Mouse (Mus musculus): ENCODE measurements at regions not wholly inside any gene's neighbourhood (a gene's known extent, or its start where the extent isn't known, plus 50 kb on each side); places are given as distances from the start of the nearest gene placed in this dataset.

DNA sequence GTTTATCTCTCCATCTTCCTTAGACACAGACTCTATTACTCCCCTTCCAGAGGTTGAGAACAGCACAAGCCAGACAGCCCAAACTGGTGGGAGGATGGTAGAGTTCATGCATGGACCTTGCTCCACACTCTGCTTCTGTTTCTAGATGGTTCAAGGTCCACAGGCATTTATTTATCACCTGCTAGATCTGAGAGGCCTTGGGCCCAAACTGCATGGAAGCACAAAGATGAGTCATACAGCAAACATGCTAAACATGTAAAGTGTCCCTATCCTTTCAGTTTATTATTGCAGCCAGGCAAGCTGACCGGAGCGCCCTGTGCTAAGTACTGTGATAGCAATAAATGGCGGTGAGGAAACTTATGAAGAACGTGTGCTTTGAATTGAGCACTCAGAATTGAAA, 98.4 kb downstream of the Cmpk2 start:
- Histone ChIP-seq H3K4me1 (ENCODE audit: control insufficient read depth in 2 of 2, insufficient read depth in 2 of 2, low read length in 2 of 2) (peaks cover 0 to 4% of the 10 kb centered on the region in 2 experiments; a peak in 1 of 4 replicates), H3K27ac (replicated peaks in 1 of 2; ENCODE audit: control insufficient read depth in 1 of 2, insufficient read depth in 1 of 2, low read depth in 2 of 2, low read length in 2 of 2) (no peak overlapping the region), H3K4me2 (ENCODE audit: low read length) (no peak overlapping the region), H3K27me3 (ENCODE audit: control insufficient read depth, insufficient read depth, low read length) (no peaks in the 10 kb centered on the region), H3K9ac (ENCODE audit: low read length) (no peak overlapping the region), H3K36me3 (ENCODE audit: control insufficient read depth, insufficient read depth, low read length) (no peaks in the 10 kb centered on the region), H3K4me3 (ENCODE audit: control insufficient read depth in 1 of 2, insufficient read depth in 1 of 2, low read depth in 1 of 2, low read length in 2 of 2) (no peak overlapping the region), H3K9me3 (ENCODE audit: control insufficient read depth, low read length) (no peaks in the 10 kb centered on the region)
- WGBS, result 49% methylated on average over 4 of the region's 4 CpGs
- no peak for ATAC-seq (ENCODE audit: insufficient number of reproducible peaks, insufficient read depth, low FRiP score, low read depth)

DNA sequence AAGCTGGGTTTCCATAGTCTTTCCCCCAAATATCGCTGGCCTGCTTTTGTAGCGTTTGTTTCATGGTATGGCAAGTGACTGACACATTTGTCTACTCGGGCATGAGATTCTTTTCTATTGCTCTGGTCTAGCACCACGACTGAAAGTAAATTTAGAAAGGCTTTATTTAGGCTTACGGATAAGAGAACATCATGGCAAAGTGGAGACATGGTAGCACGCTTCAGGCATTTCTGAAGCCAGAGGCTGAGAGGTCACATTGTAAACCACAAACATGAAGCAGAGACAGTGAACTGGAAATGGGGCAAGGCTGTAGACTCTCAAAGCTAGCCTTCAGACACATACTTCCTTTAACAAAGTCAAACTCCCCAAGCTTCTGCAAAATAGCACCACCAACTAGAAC, 93.9 kb downstream of the Cmpk2 start:
- no peak overlapping the region for H3K9ac ChIP-seq (ENCODE audit: low read length)
- peak overlapping the region in 1 of 2 experiments; percentile 37; a peak in 2 of 4 replicates for H3K27ac ChIP-seq (replicated peaks in 1 of 2; ENCODE audit: control insufficient read depth in 1 of 2, insufficient read depth in 1 of 2, low read depth in 2 of 2, low read length in 2 of 2)
- H3K4me1 ChIP-seq (ENCODE audit: control insufficient read depth in 2 of 2, insufficient read depth in 2 of 2, low read length in 2 of 2), result peaks cover 0 to 7% of the 10 kb centered on the region in 2 experiments; a peak in 2 of 4 replicates
- no peak overlapping the region for H3K4me3 ChIP-seq (ENCODE audit: control insufficient read depth in 1 of 2, insufficient read depth in 1 of 2, low read depth in 1 of 2, low read length in 2 of 2)
- H3K36me3 ChIP-seq (ENCODE audit: control insufficient read depth, insufficient read depth, low read length), result no peaks in the 10 kb centered on the region
- 42% methylated on average over 6 of the region's 6 CpGs for WGBS
- H3K9me3 ChIP-seq (ENCODE audit: control insufficient read depth, low read length), result no peaks in the 10 kb centered on the region
- ATAC-seq (ENCODE audit: insufficient number of reproducible peaks, insufficient read depth, low FRiP score, low read depth), result no peak
- no peak overlapping the region for H3K4me2 ChIP-seq (ENCODE audit: low read length)
- H3K27me3 ChIP-seq (ENCODE audit: control insufficient read depth, insufficient read depth, low read length), result no peaks in the 10 kb centered on the region

DNA sequence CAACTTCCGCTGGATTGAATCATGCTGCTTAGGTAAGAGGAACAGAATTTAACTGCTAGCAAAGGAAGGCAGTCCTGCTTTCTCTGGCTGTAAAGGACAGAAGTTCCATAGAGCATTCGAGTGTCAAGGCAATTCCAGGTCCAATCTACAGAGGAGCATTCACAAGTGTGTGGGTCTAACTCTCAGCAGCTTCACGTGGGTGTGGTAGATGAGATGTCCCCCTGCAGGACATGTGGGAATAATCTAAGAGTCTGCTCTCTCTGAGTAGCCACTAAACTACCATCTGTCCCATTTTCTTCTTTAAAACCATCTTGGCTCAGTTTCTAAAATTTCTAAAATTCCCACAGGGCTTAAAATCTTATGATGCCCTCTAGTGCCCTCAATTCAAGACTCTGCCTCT, 90.6 kb downstream of the Cmpk2 start:
- no peak overlapping the region for H3K27ac ChIP-seq (replicated peaks in 1 of 2; ENCODE audit: control insufficient read depth in 1 of 2, insufficient read depth in 1 of 2, low read depth in 2 of 2, low read length in 2 of 2)
- ATAC-seq (ENCODE audit: insufficient number of reproducible peaks, insufficient read depth, low FRiP score, low read depth), result no peak
- H3K36me3 ChIP-seq (ENCODE audit: control insufficient read depth, insufficient read depth, low read length), result no peaks in the 10 kb centered on the region
- no peak overlapping the region for H3K9ac ChIP-seq (ENCODE audit: low read length)
- no peak overlapping the region for H3K4me3 ChIP-seq (ENCODE audit: control insufficient read depth in 1 of 2, insufficient read depth in 1 of 2, low read depth in 1 of 2, low read length in 2 of 2)
- no peak overlapping the region for H3K4me2 ChIP-seq (ENCODE audit: low read length)
- H3K9me3 ChIP-seq (ENCODE audit: control insufficient read depth, low read length), result no peaks in the 10 kb centered on the region
- 75% methylated on average over 3 of the region's 3 CpGs for WGBS
- peaks cover 2 to 7% of the 10 kb centered on the region in 2 experiments; a peak in 2 of 4 replicates for H3K4me1 ChIP-seq (ENCODE audit: control insufficient read depth in 2 of 2, insufficient read depth in 2 of 2, low read length in 2 of 2)
- H3K27me3 ChIP-seq (ENCODE audit: control insufficient read depth, insufficient read depth, low read length), result no peaks in the 10 kb centered on the region

DNA sequence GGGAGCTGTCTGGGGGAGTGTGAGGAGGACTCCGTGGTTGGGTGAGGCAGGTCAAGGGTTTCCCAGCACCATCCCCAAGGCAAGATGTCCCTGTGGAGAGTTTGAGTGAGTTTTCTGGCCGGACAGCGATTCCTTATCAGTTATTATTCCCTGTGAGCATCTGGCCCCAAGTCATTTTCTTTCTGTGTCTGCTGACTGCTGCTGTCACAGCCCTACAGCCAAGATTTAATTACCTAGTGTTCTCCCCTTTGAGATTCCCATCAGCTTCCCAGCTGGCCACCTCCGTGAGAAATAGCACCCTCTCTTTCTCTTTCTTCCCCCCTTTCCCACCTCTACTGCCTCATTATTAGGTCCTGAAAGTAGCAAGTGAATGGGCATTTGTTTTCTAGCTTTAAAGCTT, 88.4 kb downstream of the Cmpk2 start:
- Histone ChIP-seq H3K27me3 (ENCODE audit: control insufficient read depth, insufficient read depth, low read length) (no peaks in the 10 kb centered on the region), H3K9me3 (ENCODE audit: control insufficient read depth, low read length) (no peaks in the 10 kb centered on the region), H3K4me2 (ENCODE audit: low read length) (no peak overlapping the region), H3K4me1 (ENCODE audit: control insufficient read depth in 2 of 2, insufficient read depth in 2 of 2, low read length in 2 of 2) (peaks cover 2 to 5% of the 10 kb centered on the region in 2 experiments; a peak in 1 of 4 replicates), H3K9ac (ENCODE audit: low read length) (no peak overlapping the region), H3K4me3 (ENCODE audit: control insufficient read depth in 1 of 2, insufficient read depth in 1 of 2, low read depth in 1 of 2, low read length in 2 of 2) (no peak overlapping the region), H3K27ac (replicated peaks in 1 of 2; ENCODE audit: control insufficient read depth in 1 of 2, insufficient read depth in 1 of 2, low read depth in 2 of 2, low read length in 2 of 2) (no peak overlapping the region), H3K36me3 (ENCODE audit: control insufficient read depth, insufficient read depth, low read length) (no peaks in the 10 kb centered on the region)
- no peak for ATAC-seq (ENCODE audit: insufficient number of reproducible peaks, insufficient read depth, low FRiP score, low read depth)
- WGBS, result 4% methylated on average over 4 of the region's 4 CpGs

DNA sequence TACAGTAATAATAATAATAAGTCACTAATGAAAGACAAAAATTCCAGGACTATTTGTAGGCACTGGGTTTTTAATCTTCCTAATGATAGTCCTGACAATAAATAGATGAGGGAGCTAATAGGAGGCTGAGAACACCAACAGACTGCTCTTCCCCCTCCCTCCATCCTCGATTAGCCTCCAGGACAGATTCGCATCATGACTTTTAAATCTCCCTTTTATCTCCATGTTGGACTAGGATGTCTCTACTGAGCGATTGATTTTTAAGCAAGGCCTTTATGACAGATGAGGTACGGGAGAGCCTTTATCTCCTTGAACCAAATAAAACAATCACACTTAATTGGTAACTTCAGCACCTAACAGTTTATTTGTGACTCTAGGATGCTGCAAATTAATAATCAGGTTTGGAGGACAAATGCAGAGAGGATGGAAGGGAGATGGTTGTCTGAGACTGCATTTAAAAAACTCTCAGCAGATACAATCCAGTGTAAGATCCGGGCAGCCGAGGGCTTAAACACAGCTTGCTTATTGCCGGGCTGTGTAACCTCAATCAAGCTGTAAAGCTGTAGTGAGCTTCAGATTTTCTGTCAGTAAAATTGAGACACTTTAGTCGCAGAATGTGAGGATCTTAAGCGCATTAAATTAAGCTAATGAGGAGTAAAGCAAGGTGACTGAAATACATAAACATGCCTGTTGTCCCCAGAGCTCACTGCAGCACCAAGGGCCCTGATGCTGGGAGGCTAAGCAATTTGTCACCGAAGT, 82.3 kb downstream of the Cmpk2 start:
- ATAC-seq (ENCODE audit: insufficient number of reproducible peaks, insufficient read depth, low FRiP score, low read depth), result no peak
- no peaks in the 10 kb centered on the region for H3K27me3 ChIP-seq (ENCODE audit: control insufficient read depth, insufficient read depth, low read length)
- H3K27ac ChIP-seq (replicated peaks in 1 of 2; ENCODE audit: control insufficient read depth in 1 of 2, insufficient read depth in 1 of 2, low read depth in 2 of 2, low read length in 2 of 2), result no peak overlapping the region
- H3K36me3 ChIP-seq (ENCODE audit: control insufficient read depth, insufficient read depth, low read length), result no peaks in the 10 kb centered on the region
- peaks cover 9% of the 10 kb centered on the region in 2 experiments; a peak in 3 of 4 replicates for H3K4me1 ChIP-seq (ENCODE audit: control insufficient read depth in 2 of 2, insufficient read depth in 2 of 2, low read length in 2 of 2)
- peaks cover 10% of the 10 kb centered on the region; the same call in 1 of the 2 replicates for H3K9me3 ChIP-seq (ENCODE audit: control insufficient read depth, low read length)
- no peak overlapping the region for H3K9ac ChIP-seq (ENCODE audit: low read length)
- WGBS, result 74% methylated on average over 10 of the region's 10 CpGs
- H3K4me3 ChIP-seq (ENCODE audit: control insufficient read depth in 1 of 2, insufficient read depth in 1 of 2, low read depth in 1 of 2, low read length in 2 of 2), result no peak overlapping the region
- H3K4me2 ChIP-seq (ENCODE audit: low read length), result no peak overlapping the region

DNA sequence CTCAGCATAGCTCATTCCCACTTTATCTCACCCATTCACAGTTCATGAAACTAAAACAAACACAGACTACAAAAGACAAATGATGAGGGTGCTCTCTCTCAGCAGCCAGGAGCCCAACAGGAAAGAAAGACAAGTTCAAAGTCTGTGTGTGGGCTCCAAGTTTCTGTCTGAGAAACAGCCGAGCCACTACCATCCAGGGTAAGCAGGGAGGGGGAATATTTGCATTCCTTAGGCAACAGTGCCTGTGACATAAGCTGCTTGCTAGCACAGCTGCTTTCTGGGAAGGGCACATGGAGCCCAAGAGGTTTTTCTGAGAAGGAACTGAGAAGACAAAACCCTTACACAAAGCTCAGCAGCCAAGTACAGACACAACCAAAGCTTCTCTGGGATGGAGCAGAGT, 78.5 kb downstream of the Cmpk2 start:
- Histone ChIP-seq H3K4me2 (ENCODE audit: low read length) (no peak overlapping the region), H3K36me3 (ENCODE audit: control insufficient read depth, insufficient read depth, low read length) (no peaks in the 10 kb centered on the region), H3K4me1 (ENCODE audit: control insufficient read depth in 2 of 2, insufficient read depth in 2 of 2, low read length in 2 of 2) (peaks cover 11 to 14% of the 10 kb centered on the region in 2 experiments; a peak in 3 of 4 replicates), H3K27me3 (ENCODE audit: control insufficient read depth, insufficient read depth, low read length) (peaks cover 4% of the 10 kb centered on the region; the same call in 1 of the 2 replicates), H3K9ac (ENCODE audit: low read length) (no peak overlapping the region), H3K4me3 (ENCODE audit: control insufficient read depth in 1 of 2, insufficient read depth in 1 of 2, low read depth in 1 of 2, low read length in 2 of 2) (no peak overlapping the region), H3K27ac (replicated peaks in 1 of 2; ENCODE audit: control insufficient read depth in 1 of 2, insufficient read depth in 1 of 2, low read depth in 2 of 2, low read length in 2 of 2) (no peak overlapping the region), H3K9me3 (ENCODE audit: control insufficient read depth, low read length) (peaks cover 10% of the 10 kb centered on the region; the same call in 1 of the 2 replicates)
- WGBS, result 33% methylated on average over 1 of the region's 1 CpGs
- no peak for ATAC-seq (ENCODE audit: insufficient number of reproducible peaks, insufficient read depth, low FRiP score, low read depth)

DNA sequence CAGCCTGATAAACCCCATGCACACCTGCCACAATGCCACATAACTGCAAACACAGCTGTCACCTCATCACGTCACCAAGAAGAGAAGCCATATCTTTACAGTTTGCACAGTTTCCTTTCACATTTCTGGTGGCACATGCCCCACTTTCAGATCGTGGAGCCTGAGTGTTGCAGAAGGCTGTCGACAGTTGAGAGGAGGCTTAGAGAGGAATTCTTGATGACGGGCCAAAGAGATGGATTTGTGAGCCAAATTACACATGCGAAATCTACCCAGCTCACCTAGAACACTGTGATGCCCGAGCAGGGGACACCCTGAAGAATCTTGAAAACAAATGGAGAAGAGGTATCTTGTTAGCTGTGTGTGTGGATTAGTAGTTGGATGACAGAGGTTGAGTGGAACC, 77.4 kb downstream of the Cmpk2 start:
- Histone ChIP-seq H3K4me2 (ENCODE audit: low read length) (peak overlapping the region; percentile 26; the same call in 1 of the 2 replicates), H3K9ac (ENCODE audit: low read length) (no peak overlapping the region), H3K4me3 (ENCODE audit: control insufficient read depth in 1 of 2, insufficient read depth in 1 of 2, low read depth in 1 of 2, low read length in 2 of 2) (no peak overlapping the region), H3K36me3 (ENCODE audit: control insufficient read depth, insufficient read depth, low read length) (no peaks in the 10 kb centered on the region), H3K27me3 (ENCODE audit: control insufficient read depth, insufficient read depth, low read length) (peaks cover 5% of the 10 kb centered on the region; the same call in 1 of the 2 replicates), H3K4me1 (ENCODE audit: control insufficient read depth in 2 of 2, insufficient read depth in 2 of 2, low read length in 2 of 2) (peaks cover 11 to 14% of the 10 kb centered on the region in 2 experiments; a peak in 3 of 4 replicates), H3K27ac (replicated peaks in 1 of 2; ENCODE audit: control insufficient read depth in 1 of 2, insufficient read depth in 1 of 2, low read depth in 2 of 2, low read length in 2 of 2) (no peak overlapping the region), H3K9me3 (ENCODE audit: control insufficient read depth, low read length) (peaks cover 10% of the 10 kb centered on the region; the same call in 1 of the 2 replicates)
- WGBS, result 21% methylated on average over 6 of the region's 6 CpGs
- ATAC-seq (ENCODE audit: insufficient number of reproducible peaks, insufficient read depth, low FRiP score, low read depth), result no peak; the same call in 1 of the 2 replicates
